Mouse (Mus musculus) limb, embryonic 15.5 days (tissue): ENCODE measurements around the gene Ints3. TPM values are rescaled to one million over a fixed set of nuclear protein-coding genes. Genes with fewer than 3 reads are reported as not detected.
A peak's percentile ranks its signal among the peaks of the same experiment; 100 is the strongest.

Experiments used
- ATAC-seq: fragments of 200-750 bp; cut with Nextera tagmentation; 2 replicates; pipeline ENCODE4 v1.8.0; 2017; ENCODE audit warnings: low read depth, moderate TSS enrichment; ENCODE audit not compliant: insufficient number of reproducible peaks, low FRiP score, low TSS enrichment
- H3K27ac ChIP-seq: fragments of 300-500 bp; sonication (generic); 2 replicates; pipeline ENCODE4 v1.5.1; 2015; ENCODE audit warnings: moderate library complexity, mild to moderate bottlenecking, inconsistent platforms
- H3K27me3 ChIP-seq: fragments of 300-500 bp; sonication (generic); 2 replicates; pipeline ENCODE4 v1.6.1; 2015; ENCODE audit warnings: inconsistent platforms
- H3K36me3 ChIP-seq: fragments of 300-500 bp; sonication (generic); 2 replicates; pipeline ENCODE4 v1.6.1; 2015; ENCODE audit warnings: inconsistent platforms
- H3K4me1 ChIP-seq: fragments of 300-500 bp; sonication (generic); 2 replicates; pipeline ENCODE4 v1.6.1; 2015; ENCODE audit warnings: inconsistent platforms
- H3K4me2 ChIP-seq: fragments of 300-500 bp; sonication (generic); 2 replicates; pipeline ENCODE4 v1.6.1; 2015; ENCODE audit warnings: mild to moderate bottlenecking, inconsistent platforms
- H3K4me3 ChIP-seq: fragments of 300-500 bp; sonication (generic); 2 replicates; pipeline ENCODE4 v1.5.1; 2015; ENCODE audit warnings: mild to moderate bottlenecking, inconsistent platforms
- H3K9ac ChIP-seq: fragments of 300-500 bp; sonication (generic); 2 replicates; pipeline ENCODE4 v1.6.1; 2015; ENCODE audit warnings: inconsistent platforms
- H3K9me3 ChIP-seq: fragments of 300-500 bp; sonication (generic); 2 replicates; pipeline ENCODE4 v1.6.1; 2016; ENCODE audit warnings: inconsistent platforms
- WGBS: fragments of 180-500 bp; shearing (Covaris S2); methylation state at CpG from one replicate; pipeline ENCODE4 v1.1.7; 2015; 5-methylcytosine and 5-hydroxymethylcytosine counted together
- polyA plus RNA-seq: library from polyadenylated mRNA; unstranded; fragments of >200 nt; fragmentation: Nextera tagmentation; extraction: Ambion mirVana; gene quantifications from 2 replicates; pipeline ENCODE4 v1.2.1, GENCODE M21; 2015

Ints3 gene
- polyA plus RNA-seq, 1 experiment from 2014 or later = 28.0 TPM

GRCm38 (mm10) chr3:90408721-90409120 is 24.7 kb downstream of the Ints3 start:
- peaks cover 88% of the 10 kb centered on the region for H3K36me3 ChIP-seq
- WGBS = 92% methylated on average over 3 of the region's 3 CpGs
- no peak overlapping the region for H3K4me3 ChIP-seq

DNA sequence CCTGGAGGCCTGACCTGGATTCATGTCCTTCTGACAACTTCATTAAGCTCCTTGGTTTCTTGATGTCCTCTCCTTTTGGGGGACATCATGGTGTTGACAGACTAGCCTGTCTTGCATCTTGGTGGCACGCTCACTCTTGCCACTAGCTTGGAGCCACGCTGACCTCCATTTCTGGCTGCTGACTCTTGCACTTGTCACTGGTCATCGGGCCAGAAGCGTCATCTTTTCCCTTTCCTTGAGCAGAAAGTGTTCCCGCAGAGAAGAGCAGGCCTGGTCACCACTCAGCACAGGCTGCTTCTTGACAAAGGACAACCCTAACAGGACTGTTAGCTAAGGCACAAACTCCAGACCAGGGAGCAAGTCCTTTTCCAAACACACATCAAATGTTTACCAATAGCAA is 27.0 kb downstream of the Ints3 start:
- Histone ChIP-seq H3K27me3 (no peaks in the 10 kb centered on the region), H3K27ac (no peak overlapping the region), H3K9me3 (no peaks in the 10 kb centered on the region), H3K4me2 (no peak overlapping the region), H3K36me3 (peaks cover 96% of the 10 kb centered on the region), H3K9ac (no peak overlapping the region), H3K4me3 (no peak overlapping the region), H3K4me1 (no peaks in the 10 kb centered on the region)
- ATAC-seq = no peak
- WGBS = 98% methylated on average over 5 of the region's 5 CpGs

More at GRCm38 (mm10) chr3:90408721-90409120, 24.7 kb downstream of the Ints3 start:
- no peak overlapping the region for H3K4me2 ChIP-seq
- H3K9ac ChIP-seq = no peak overlapping the region
- H3K27me3 ChIP-seq = no peaks in the 10 kb centered on the region
- no peaks in the 10 kb centered on the region for H3K4me1 ChIP-seq
- H3K27ac ChIP-seq = no peak overlapping the region
- no peak for ATAC-seq
- H3K9me3 ChIP-seq = no peaks in the 10 kb centered on the region

GRCm38 (mm10) chr3:90404609-90405008 is 28.8 kb downstream of the Ints3 start:
- Histone ChIP-seq H3K27ac (no peak overlapping the region), H3K9ac (no peak overlapping the region), H3K4me3 (no peak overlapping the region), H3K4me1 (no peaks in the 10 kb centered on the region), H3K27me3 (no peaks in the 10 kb centered on the region), H3K4me2 (no peak overlapping the region), H3K9me3 (no peaks in the 10 kb centered on the region), H3K36me3 (peaks cover 97% of the 10 kb centered on the region)
- WGBS = 78% methylated on average over 4 of the region's 4 CpGs
- no peak for ATAC-seq

- ATAC-seq = no peak
- Histone ChIP-seq H3K4me1 (no peaks in the 10 kb centered on the region), H3K4me3 (no peak overlapping the region), H3K9ac (no peak overlapping the region), H3K36me3 (peaks cover 98% of the 10 kb centered on the region), H3K9me3 (no peaks in the 10 kb centered on the region), H3K27ac (no peak overlapping the region), H3K4me2 (no peak overlapping the region), H3K27me3 (no peaks in the 10 kb centered on the region)
- 93% methylated on average over 3 of the region's 3 CpGs for WGBS
These were observed 29.3 kb downstream of the Ints3 start for GRCm38 (mm10) chr3:90404121-90404520.

GRCm38 (mm10) chr3:90400993-90401392 is 32.4 kb downstream of the Ints3 start:
- Histone ChIP-seq H3K4me1 (no peaks in the 10 kb centered on the region), H3K27me3 (no peaks in the 10 kb centered on the region), H3K9me3 (no peaks in the 10 kb centered on the region), H3K27ac (no peak overlapping the region), H3K9ac (no peak overlapping the region), H3K36me3 (peaks cover 93% of the 10 kb centered on the region), H3K4me2 (no peak overlapping the region), H3K4me3 (no peak overlapping the region)
- no peak for ATAC-seq
- WGBS = 78% methylated on average over 4 of the region's 4 CpGs

- Histone ChIP-seq H3K4me1 (peaks cover 9% of the 10 kb centered on the region), H3K27ac (no peak overlapping the region)
- 86% methylated on average over 3 of the region's 3 CpGs for WGBS
These were observed 37.8 kb downstream of the Ints3 start for GRCm38 (mm10) chr3:90395629-90396028.

DNA sequence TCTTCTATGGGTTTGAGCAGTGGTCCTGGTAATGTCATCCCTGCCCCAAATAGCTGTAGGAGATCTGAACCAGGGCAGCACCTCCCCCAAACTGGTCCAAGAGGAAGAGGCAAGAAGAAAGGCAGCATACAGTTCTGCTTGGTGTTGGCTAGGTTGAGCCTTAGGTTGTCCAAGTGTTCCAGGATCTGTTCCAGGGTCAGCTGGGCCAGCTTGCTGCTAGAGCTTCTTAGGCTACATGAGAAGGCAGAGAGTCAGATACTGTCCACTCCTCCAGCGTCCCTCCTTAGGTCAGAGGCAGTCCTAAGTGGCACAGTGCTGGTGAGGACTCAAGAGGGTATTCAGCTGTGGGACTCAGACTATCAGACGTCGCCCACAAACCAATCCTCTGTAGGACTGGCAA is 40.8 kb downstream of the Ints3 start:
- Histone ChIP-seq H3K4me3 (no peak overlapping the region), H3K9me3 (no peaks in the 10 kb centered on the region), H3K9ac (no peak overlapping the region), H3K27ac (no peak overlapping the region), H3K36me3 (peaks cover 65% of the 10 kb centered on the region), H3K27me3 (no peaks in the 10 kb centered on the region), H3K4me1 (peaks cover 36% of the 10 kb centered on the region), H3K4me2 (no peak overlapping the region)
- no peak for ATAC-seq
- 88% methylated on average over 3 of the region's 3 CpGs for WGBS

More at GRCm38 (mm10) chr3:90395629-90396028, 37.8 kb downstream of the Ints3 start:
- Histone ChIP-seq H3K9me3 (no peaks in the 10 kb centered on the region), H3K9ac (no peak overlapping the region), H3K27me3 (no peaks in the 10 kb centered on the region), H3K4me2 (no peak overlapping the region), H3K4me3 (no peak overlapping the region), H3K36me3 (peaks cover 90% of the 10 kb centered on the region)
- ATAC-seq = no peak

- ATAC-seq = no peak
- Histone ChIP-seq H3K27ac (no peak overlapping the region), H3K4me1 (peaks cover 43% of the 10 kb centered on the region), H3K4me2 (no peak overlapping the region), H3K36me3 (peaks cover 58% of the 10 kb centered on the region), H3K4me3 (no peak overlapping the region), H3K27me3 (no peaks in the 10 kb centered on the region), H3K9me3 (no peaks in the 10 kb centered on the region), H3K9ac (no peak overlapping the region)
- 87% methylated on average over 8 of the region's 8 CpGs for WGBS
These were observed 41.5 kb downstream of the Ints3 start for GRCm38 (mm10) chr3:90391941-90392340.

DNA sequence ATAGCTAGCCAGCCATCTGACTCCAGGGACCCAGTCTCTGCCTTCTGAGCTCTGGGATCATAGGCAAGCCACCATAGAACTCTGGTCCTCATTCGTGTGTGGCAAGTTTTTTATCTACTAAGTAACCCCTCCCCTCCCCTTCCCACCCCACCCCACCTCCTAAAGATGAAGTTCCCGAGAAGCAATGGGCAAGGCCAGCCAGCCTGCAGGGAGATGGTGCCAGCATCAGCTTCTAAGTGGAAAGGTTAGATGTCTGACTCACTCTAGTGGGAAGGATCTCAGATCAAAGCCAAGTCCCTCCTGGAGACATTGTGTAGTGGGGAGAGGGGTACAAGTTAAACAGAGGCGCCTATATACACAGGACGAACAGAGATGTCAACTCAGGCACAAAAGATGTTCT is 42.4 kb downstream of the Ints3 start:
- ATAC-seq = no peak
- no peak overlapping the region for H3K4me2 ChIP-seq
- H3K9ac ChIP-seq = no peak overlapping the region
- H3K4me1 ChIP-seq = peaks cover 46% of the 10 kb centered on the region
- no peaks in the 10 kb centered on the region for H3K9me3 ChIP-seq
- peak overlapping the region; percentile 97 for H3K27ac ChIP-seq
- peaks cover 54% of the 10 kb centered on the region for H3K36me3 ChIP-seq
- WGBS = 45% methylated on average over 4 of the region's 4 CpGs
- no peak overlapping the region for H3K4me3 ChIP-seq
- no peaks in the 10 kb centered on the region for H3K27me3 ChIP-seq

- H3K9me3 ChIP-seq = no peaks in the 10 kb centered on the region
- peaks cover 46% of the 10 kb centered on the region for H3K4me1 ChIP-seq
- no peaks in the 10 kb centered on the region for H3K27me3 ChIP-seq
- H3K27ac ChIP-seq = peak within 1 kb of the TSS; percentile 97
- H3K36me3 ChIP-seq = peaks cover 49% of the 10 kb centered on the region
- peak within 1 kb of the TSS; percentile 93 for H3K4me2 ChIP-seq
- H3K4me3 ChIP-seq = peak within 1 kb of the TSS; percentile 76
- peak; percentile 66 for ATAC-seq
- WGBS = under 1% methylated on average over 54 of the region's 55 CpGs
- H3K9ac ChIP-seq = peak within 1 kb of the TSS; percentile 76
These were observed 43.6 kb downstream of the Ints3 start, which contains the start of gene Slc27a3 for GRCm38 (mm10) chr3:90389511-90390490. Slc27a3 (minus strand) TSS chr3:90389938.

DNA sequence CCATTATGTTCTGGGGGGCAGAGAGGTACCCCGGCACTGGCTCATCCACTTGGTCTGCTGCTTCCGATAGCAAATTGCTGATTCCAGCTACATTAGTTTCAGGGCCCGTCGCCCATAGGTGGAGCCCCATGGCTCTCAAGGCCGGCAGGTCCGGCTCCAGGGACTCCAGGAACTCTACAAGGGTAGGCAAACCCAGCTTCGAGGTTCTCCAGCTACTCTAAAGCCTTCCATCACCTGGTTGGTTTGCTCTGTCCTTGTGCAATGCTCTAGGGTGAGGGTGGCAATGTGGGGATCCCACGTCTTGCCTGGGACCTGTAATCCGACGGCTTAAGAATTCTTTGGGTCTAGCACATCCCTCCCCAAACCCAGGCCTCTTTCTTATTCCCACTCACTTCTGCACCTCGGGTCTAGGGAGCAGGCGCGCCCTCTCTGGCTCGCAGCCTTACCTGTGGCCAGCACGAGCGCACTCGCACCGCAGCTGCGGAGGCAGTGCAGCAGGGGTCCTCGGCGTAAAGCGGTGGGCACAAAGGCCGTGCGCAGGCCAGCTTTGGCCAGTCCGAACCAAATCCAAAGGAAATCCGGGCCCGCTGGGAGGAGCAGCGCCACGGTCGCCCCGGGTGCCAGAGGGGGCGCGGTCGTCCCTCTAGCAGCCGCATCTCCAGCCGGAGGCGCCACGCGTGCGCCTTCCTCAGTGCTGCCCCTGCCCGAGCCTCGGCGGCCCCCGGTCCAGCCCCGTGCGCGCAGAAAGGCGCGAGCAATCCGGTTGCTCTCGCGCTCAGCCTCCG is 44.5 kb downstream of the Ints3 start:
- WGBS = 3% methylated on average over 53 of the region's 53 CpGs
- Histone ChIP-seq H3K9me3 (no peaks in the 10 kb centered on the region), H3K27ac (peak overlapping the region; percentile 97), H3K4me2 (peak overlapping the region; percentile 93), H3K4me3 (peak overlapping the region; percentile 76), H3K27me3 (no peaks in the 10 kb centered on the region), H3K36me3 (peaks cover 40% of the 10 kb centered on the region), H3K4me1 (peaks cover 46% of the 10 kb centered on the region), H3K9ac (peak overlapping the region; percentile 76)
- peak; percentile 55 for ATAC-seq

- Histone ChIP-seq H3K4me3 (peak overlapping the region; percentile 76), H3K36me3 (peaks cover 33% of the 10 kb centered on the region), H3K9me3 (no peaks in the 10 kb centered on the region), H3K4me2 (peak overlapping the region; percentile 93), H3K27ac (no peak overlapping the region), H3K27me3 (no peaks in the 10 kb centered on the region), H3K4me1 (peaks cover 46% of the 10 kb centered on the region), H3K9ac (peak overlapping the region; percentile 76; the same call in 1 of the 2 replicates)
- no peak for ATAC-seq
- 59% methylated on average over 4 of the region's 4 CpGs for WGBS
These were observed 45.2 kb downstream of the Ints3 start for GRCm38 (mm10) chr3:90388192-90388591.
